ENCODE assay signal across 10 mouse cellular contexts in the genomic region with DNA sequence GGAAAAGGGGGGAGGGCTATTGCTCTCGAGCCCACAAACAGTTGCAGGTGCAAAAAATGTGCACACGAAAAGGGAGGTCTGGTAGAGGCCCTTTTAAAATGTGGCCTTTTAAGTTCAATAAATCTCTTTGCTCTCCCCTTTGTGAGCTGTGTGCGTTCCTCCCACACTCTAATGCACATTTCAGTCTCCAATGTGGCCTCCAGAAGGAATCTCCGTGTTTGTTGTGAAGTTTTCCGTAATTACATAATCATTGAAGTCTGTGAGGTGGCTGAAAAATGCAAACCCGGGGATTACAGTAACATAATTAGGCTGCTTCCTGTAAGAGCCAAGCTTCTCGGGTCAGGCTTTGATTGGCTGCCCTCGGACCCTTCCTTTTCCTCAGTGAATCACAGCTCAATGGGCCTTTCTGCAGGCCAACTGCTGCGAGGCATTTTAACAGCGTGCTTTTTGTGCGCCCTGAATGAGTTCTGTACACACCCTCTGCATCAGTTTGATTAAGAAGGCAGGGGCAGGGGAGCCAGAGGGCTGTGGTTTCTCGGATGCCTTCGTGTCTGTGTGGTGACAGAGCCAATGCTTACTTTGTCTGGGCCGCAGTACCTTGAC.
DNase-seq lines count a peak whose midpoint lies in the region; ATAC-seq and TF ChIP-seq lines count a peak whose summit lies in the region.
"Had no signal": no experiment of that assay in that cellular context is flagged by ENCODE, and none has a peak within 500 bp of the region (broad histone marks: within the 10 kb centered on the region; RNA-seq: fewer than 3 reads in every experiment).

No protein-coding gene starts in this region.

- no peak overlapping the region for H3ac ChIP-seq in C2C12 (ENCODE audit: control insufficient read depth, insufficient read length, low read depth)

- WGBS in forebrain, embryonic 15.5 days, result 3% methylated on average over 14 of the region's 14 CpGs
- 38% methylated on average over 14 of the region's 14 CpGs for WGBS in midbrain, embryonic 12.5 days

- H3K79me2 ChIP-seq in C2C12 (ENCODE audit: control insufficient read depth, insufficient read depth), result no peaks in the 10 kb centered on the region

- peak; percentile 95 for ATAC-seq in forebrain, embryonic 15.5 days (replicated peaks)
- ATAC-seq in midbrain, embryonic 12.5 days (ENCODE audit: low FRiP score, low read depth), result peak; percentile 85

- H3K36me3 ChIP-seq in C2C12 (ENCODE audit: control insufficient read depth, insufficient read depth), result no peaks in the 10 kb centered on the region
- H3K36me3 ChIP-seq in forebrain, embryonic 15.5 days, result no peaks in the 10 kb centered on the region
- H3K36me3 ChIP-seq in midbrain, embryonic 12.5 days, result no peaks in the 10 kb centered on the region

- H3K27me3 ChIP-seq in C2C12 (ENCODE audit: control insufficient read depth, insufficient read depth, insufficient read length), result no peaks in the 10 kb centered on the region
- H3K27me3 ChIP-seq in forebrain, embryonic 15.5 days, result peaks cover 52% of the 10 kb centered on the region
- H3K27me3 ChIP-seq in midbrain, embryonic 12.5 days, result peaks cover 4% of the 10 kb centered on the region; the same call in 1 of the 2 replicates

- H3K9me3 ChIP-seq in forebrain, embryonic 15.5 days, result no peaks in the 10 kb centered on the region
- H3K9me3 ChIP-seq in midbrain, embryonic 12.5 days, result no peaks in the 10 kb centered on the region

- H3K9ac ChIP-seq in forebrain, embryonic 15.5 days (replicated peaks), result no peak overlapping the region
- no peak overlapping the region for H3K9ac ChIP-seq in midbrain, embryonic 12.5 days (replicated peaks)

- no peak overlapping the region for H3K4me3 ChIP-seq in C2C12 (ENCODE audit: insufficient read depth, poor library complexity, severe bottlenecking)
- no peak overlapping the region for H3K4me3 ChIP-seq in forebrain, embryonic 15.5 days
- no peak overlapping the region for H3K4me3 ChIP-seq in midbrain, embryonic 12.5 days

- no peak overlapping the region for H3K27ac ChIP-seq in forebrain, embryonic 15.5 days (replicated peaks)
- H3K27ac ChIP-seq in midbrain, embryonic 12.5 days (replicated peaks), result no peak overlapping the region

- peaks cover 12% of the 10 kb centered on the region for H3K4me1 ChIP-seq in forebrain, embryonic 15.5 days
- H3K4me1 ChIP-seq in midbrain, embryonic 12.5 days, result peaks cover 9% of the 10 kb centered on the region

- TF ChIP-seq CTCF in C2C12 (IDR thresholded peaks at IDR 0.05; ENCODE audit: control insufficient read depth, insufficient read depth, insufficient read length), result no peak

- DNase-seq in WW6 (ENCODE audit: low read depth, low spot score), result peak; percentile 11
- no peak for DNase-seq in cerebellum, postnatal 4 days (ENCODE audit: low spot score in 2 of 2)
- DNase-seq in urinary bladder, postnatal 36 days (ENCODE audit: low spot score in 2 of 2), result no peak
- DNase-seq in thymus, postnatal 14 days, result no peak
- DNase-seq in spleen, adult 18-20 months, result no peak
- DNase-seq: cerebellum, adult 9-11 months; kidney, postnatal 36 days had no signal

- H3K79me3 ChIP-seq in C2C12 (ENCODE audit: low read depth), result no peaks in the 10 kb centered on the region

- H3K4me2 ChIP-seq in forebrain, embryonic 15.5 days (replicated peaks), result 0 out of 2 replicates have a peak overlapping the region, but pooled peaks have one; percentile 22
- no peak overlapping the region; the same call in 1 of the 2 replicates for H3K4me2 ChIP-seq in midbrain, embryonic 12.5 days (replicated peaks)

TF ChIP-seq in C2C12, 6 proteins besides CTCF, POLR2A, EP300 and RAD21:
- no peak for TF ChIP-seq USF1 (IDR thresholded peaks at IDR 0.05; ENCODE audit: low read depth)
- TF ChIP-seq MAX (IDR thresholded peaks at IDR 0.05), result peak; percentile 68
- TF ChIP-seq MYOG (IDR thresholded peaks at IDR 0.05; ENCODE audit: control insufficient read depth, extremely low read depth, insufficient read length), result no peak
- no peak for TF ChIP-seq FOSL1 (IDR thresholded peaks at IDR 0.05; ENCODE audit: insufficient read depth, low read length, poor library complexity, severe bottlenecking)
